9 mouse cellular contexts compared by ENCODE assay signal in the genomic region with DNA sequence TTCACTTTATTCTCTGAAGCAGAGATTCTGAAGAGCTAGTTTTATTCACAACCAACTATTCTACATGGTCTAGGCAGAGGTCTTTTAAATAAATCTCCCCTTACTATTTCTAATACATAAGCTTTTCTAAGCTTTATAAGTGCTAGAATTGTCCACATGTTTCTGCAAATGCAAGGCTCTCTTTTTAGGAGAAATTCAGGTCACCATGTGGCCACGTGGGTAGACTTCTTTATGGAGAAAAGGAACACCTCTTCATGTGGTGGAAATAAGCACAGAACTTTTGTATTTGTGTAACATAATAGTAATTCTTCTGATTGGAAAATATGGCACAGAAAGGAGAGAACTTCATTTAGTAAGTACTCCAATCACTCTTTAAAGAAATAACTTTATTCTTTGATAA.
"Had no signal": no experiment of that assay in that cellular context is flagged by ENCODE, and none has a peak within 500 bp of the region (broad histone marks: within the 10 kb centered on the region; RNA-seq: fewer than 3 reads in every experiment).

No protein-coding gene starts in this region.

- DNase-seq: retina, postnatal 1 day; right cerebral cortex, postnatal 25 days; right cerebral cortex, postnatal 4 days; spleen, adult 18-20 months; thymus, adult 2 months; thymus, postnatal 14 days; thymus, postnatal 25 days; thymus, postnatal 36 days; thymus, postnatal 4 days had no signal
